Mouse (Mus musculus): ENCODE data around the gene Slc25a1. TPM values are rescaled to one million over a fixed set of nuclear protein-coding genes. Genes with fewer than 3 reads are reported as not detected.

Gene Slc25a1
- polyA plus RNA-seq, 1 experiment from 2014 or later = 172 TPM

DNA sequence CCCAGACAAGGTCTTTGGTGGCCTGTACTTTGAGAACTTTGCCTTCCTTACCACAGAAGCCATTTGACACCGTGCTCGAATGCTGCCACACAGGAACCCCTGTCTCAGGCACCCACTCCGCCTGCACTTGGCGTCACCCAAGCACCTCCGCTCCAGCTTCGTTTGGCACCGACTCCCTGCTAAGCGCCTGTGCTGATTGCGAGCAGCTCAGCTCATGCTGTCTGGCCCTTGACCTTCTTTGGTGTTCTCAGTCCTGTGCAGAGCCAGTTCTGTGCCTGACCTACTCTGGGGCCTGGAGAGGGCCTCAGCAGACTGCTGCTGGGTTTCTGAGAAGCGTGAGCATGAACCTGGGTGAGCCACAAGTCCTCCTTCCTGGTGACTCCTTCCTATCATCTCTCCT, 8.8 kb upstream of the Slc25a1 start:
- WGBS = 88% methylated on average over 10 of the region's 10 CpGs
- ATAC-seq (ENCODE audit: low FRiP score) = no peak
- no peak overlapping the region for H3K4me2 ChIP-seq

DNA sequence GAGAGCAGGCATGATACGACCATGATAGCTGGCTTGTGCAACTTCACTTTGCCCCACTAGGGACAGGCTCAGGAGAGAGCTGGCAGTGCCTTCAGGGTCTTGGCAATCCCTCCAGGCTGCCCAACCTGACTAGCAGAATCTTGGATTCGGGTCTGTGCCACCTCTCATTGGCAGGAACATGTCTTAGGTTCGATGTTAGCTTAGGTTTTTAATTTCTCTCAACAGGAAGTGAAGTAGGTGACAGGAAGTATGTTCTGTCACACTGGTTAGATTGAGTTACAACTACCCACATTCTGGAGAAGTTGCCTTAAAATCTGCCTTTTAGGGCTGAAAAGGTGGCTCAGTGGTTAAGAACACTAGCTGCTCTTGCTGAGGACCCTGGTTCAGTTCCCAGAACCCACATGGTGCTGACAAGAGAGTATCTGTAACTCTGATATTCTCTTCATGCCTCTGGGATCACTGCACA, 6.5 kb upstream of the Slc25a1 start:
- no peak overlapping the region for H3K27ac ChIP-seq
- H3K27me3 ChIP-seq = peaks cover 38% of the 10 kb centered on the region
- H3K4me2 ChIP-seq = no peak overlapping the region
- H3K36me3 ChIP-seq = no peaks in the 10 kb centered on the region
- no peak overlapping the region for H3K4me3 ChIP-seq
- H3K4me1 ChIP-seq (replicated peaks) = no peaks in the 10 kb centered on the region
- WGBS = 81% methylated on average over 3 of the region's 3 CpGs
- H3K9ac ChIP-seq = no peak overlapping the region
- no peaks in the 10 kb centered on the region for H3K9me3 ChIP-seq
- ATAC-seq (ENCODE audit: low FRiP score) = no peak

More for the DNA sequence above, 8.8 kb upstream of the Slc25a1 start:
- Histone ChIP-seq H3K36me3 (no peaks in the 10 kb centered on the region), H3K9ac (no peak overlapping the region), H3K27ac (no peak overlapping the region), H3K9me3 (no peaks in the 10 kb centered on the region), H3K4me1 (replicated peaks) (no peaks in the 10 kb centered on the region), H3K27me3 (peaks cover 38% of the 10 kb centered on the region), H3K4me3 (no peak overlapping the region)

DNA sequence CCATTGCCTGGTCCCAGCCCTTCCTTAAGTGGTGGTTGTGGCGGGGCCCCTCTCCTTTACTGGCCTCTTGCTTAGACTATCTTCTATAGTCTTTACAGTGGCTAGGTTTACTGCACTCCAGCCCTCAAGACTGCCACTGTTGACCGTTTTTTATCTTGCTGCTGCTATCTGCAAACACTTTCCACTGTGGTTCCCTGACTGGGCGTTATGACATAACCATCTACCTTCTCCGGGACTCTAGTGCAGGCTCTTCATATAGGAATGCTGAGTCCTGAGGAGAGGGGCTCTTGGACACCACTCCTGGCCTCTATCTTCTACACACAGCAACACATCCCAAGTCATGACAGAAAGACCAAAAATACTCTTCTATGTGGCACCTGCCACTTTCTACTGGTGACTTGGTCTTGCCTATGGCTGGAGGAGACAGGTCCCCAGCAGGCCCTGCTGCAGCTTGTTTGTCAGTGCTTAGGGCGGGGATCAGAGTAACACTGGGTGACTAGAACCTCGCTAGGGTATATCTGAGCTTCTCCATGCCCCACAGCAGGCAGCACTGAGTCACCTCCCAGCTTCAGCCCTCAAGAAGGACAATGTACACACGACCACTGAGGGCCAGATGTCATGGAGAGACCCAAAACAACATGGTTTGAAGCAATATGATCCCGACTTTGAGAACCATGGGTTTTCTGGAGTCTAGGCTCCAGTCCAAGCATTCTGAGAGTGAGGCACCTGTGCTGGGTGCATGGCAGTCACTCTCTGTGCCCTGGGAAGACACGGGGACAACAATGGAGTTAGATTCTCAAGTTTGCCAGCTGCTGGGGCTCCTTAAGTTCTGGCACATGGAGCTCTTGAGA, 5.8 kb upstream of the Slc25a1 start:
- H3K27ac ChIP-seq = no peak overlapping the region
- no peak overlapping the region for H3K9ac ChIP-seq
- no peaks in the 10 kb centered on the region for H3K9me3 ChIP-seq
- no peak overlapping the region for H3K4me3 ChIP-seq
- no peaks in the 10 kb centered on the region for H3K36me3 ChIP-seq
- peaks cover 38% of the 10 kb centered on the region for H3K27me3 ChIP-seq
- peaks cover 2% of the 10 kb centered on the region; the same call in 1 of the 2 replicates for H3K4me1 ChIP-seq (replicated peaks)
- no peak for ATAC-seq (ENCODE audit: low FRiP score)
- WGBS = 77% methylated on average over 9 of the region's 9 CpGs
- no peak overlapping the region for H3K4me2 ChIP-seq

DNA sequence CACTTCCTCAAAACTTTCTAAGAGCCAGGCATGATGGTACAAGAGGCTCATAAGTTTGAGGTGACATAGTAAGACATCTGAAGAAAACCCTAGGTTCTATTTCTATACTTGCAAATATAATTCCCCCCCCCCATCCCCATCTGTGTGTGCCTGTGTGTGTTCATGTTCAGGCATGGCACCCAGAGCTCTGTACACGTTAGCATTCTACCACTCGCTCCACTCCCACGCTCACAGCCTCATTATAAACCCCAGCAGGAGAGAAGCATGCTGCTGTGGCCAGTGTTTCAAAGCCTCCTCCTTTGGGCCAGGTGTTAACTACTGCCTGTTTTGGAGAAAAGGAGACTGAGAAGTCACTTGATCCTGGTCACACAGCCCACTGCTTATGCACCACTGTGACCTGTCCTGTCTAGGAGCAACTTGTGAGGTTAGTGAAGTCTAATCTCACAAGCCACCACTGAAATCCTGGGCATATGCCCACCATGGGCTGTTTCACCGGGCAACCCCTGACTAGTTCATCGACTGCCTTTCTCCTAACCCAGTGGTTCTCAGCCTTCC, 4.0 kb upstream of the Slc25a1 start:
- no peak overlapping the region for H3K4me3 ChIP-seq
- H3K36me3 ChIP-seq = no peaks in the 10 kb centered on the region
- H3K9ac ChIP-seq = no peak overlapping the region
- H3K4me2 ChIP-seq = no peak overlapping the region
- 74% methylated on average over 5 of the region's 5 CpGs for WGBS
- H3K27me3 ChIP-seq = peaks cover 25% of the 10 kb centered on the region
- ATAC-seq (ENCODE audit: low FRiP score) = no peak
- no peaks in the 10 kb centered on the region for H3K9me3 ChIP-seq
- H3K27ac ChIP-seq = no peak overlapping the region
- H3K4me1 ChIP-seq (replicated peaks) = peaks cover 12% of the 10 kb centered on the region

DNA sequence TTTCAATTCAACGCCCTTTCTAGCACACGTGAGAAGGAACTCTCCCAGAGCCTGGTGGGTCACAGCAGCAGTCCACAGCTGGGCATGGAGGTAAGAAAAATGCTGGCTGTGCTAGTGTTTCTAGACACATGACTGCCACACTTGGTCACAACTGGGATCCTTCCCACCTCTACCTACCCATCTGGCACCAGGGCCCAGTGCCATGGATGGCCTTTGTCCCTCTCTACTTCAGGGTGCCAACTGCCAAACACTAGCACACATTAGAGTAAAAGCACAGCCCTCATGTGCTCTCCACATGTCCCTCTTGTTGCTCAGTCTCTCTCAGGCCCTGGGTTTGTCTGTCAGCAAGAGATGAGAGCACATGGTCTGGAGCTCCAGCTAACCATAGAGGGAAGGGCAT, 1.6 kb upstream of the Slc25a1 start:
- ATAC-seq (ENCODE audit: low FRiP score) = no peak
- H3K4me1 ChIP-seq (replicated peaks) = peaks cover 31% of the 10 kb centered on the region
- 59% methylated on average over 2 of the region's 2 CpGs for WGBS

DNA sequence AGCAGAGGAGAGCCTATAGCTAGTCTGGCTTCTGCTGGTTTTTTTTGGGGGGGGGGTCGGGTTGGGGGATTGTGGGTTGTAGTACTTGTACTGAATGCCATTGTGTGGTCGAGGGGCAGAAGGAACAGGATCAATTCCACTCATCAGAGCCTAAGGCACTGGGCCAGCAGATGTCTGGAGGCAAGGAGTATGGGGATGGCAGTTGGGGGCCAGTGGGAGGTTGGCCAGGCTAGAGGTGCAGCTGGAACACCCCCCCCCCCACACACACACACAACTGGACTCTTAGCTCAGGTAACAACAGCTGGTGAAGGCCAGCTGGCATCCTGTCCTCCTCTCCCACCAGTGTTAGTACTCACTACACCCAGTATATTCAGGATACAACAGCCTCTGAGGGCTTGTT, 1.2 kb upstream of the Slc25a1 start:
- WGBS = 15% methylated on average over 2 of the region's 2 CpGs
- no peaks in the 10 kb centered on the region for H3K9me3 ChIP-seq
- H3K4me3 ChIP-seq = no peak overlapping the region
- H3K4me2 ChIP-seq = peak overlapping the region; percentile 77; the same call in 1 of the 2 replicates
- peaks cover 19% of the 10 kb centered on the region for H3K36me3 ChIP-seq
- no peak overlapping the region for H3K9ac ChIP-seq
- H3K27me3 ChIP-seq = peaks cover 10% of the 10 kb centered on the region; the same call in 1 of the 2 replicates
- peak; percentile 9; the same call in 1 of the 2 replicates for ATAC-seq (ENCODE audit: low FRiP score)
- peaks cover 31% of the 10 kb centered on the region for H3K4me1 ChIP-seq (replicated peaks)
- H3K27ac ChIP-seq = peak overlapping the region; percentile 92

More for the DNA sequence above, 1.6 kb upstream of the Slc25a1 start:
- H3K4me3 ChIP-seq = no peak overlapping the region
- H3K9ac ChIP-seq = no peak overlapping the region
- peaks cover 19% of the 10 kb centered on the region for H3K36me3 ChIP-seq
- H3K9me3 ChIP-seq = no peaks in the 10 kb centered on the region
- 0 out of 2 replicates have a peak overlapping the region, but pooled peaks have one; percentile 92 for H3K27ac ChIP-seq
- no peak overlapping the region for H3K4me2 ChIP-seq
- H3K27me3 ChIP-seq = peaks cover 12% of the 10 kb centered on the region; the same call in 1 of the 2 replicates

DNA sequence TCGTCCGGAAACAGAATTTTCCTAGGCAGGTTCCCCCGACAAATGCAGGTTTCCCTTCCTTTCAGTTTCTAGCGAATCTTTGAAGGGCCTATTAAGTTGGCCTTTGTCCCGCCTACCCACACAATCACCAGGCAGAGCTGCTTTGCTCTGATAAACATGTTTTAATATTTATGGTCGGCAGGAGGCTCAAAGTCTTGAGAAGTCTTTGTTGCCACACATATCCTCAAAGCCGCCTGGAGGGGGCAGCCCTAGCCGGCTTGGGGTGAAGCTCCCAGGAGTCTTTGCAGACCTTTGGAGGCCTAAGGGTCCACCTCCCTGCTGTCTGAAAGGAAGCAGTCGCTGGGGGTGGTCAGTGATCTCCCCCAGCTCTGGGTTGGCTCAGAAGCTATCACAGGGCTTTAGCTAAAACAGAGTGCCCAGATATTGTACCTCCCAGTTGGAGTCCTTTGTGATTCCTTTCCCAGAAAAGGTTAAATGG, 647 bp upstream of the Slc25a1 start:
- Histone ChIP-seq H3K9me3 (no peaks in the 10 kb centered on the region), H3K27ac (peak overlapping the region; percentile 92), H3K4me1 (replicated peaks) (peaks cover 31% of the 10 kb centered on the region), H3K4me2 (peak overlapping the region; percentile 77), H3K9ac (peak overlapping the region; percentile 91), H3K27me3 (peaks cover 4% of the 10 kb centered on the region; the same call in 1 of the 2 replicates), H3K4me3 (peak overlapping the region; percentile 82), H3K36me3 (peaks cover 19% of the 10 kb centered on the region)
- ATAC-seq (ENCODE audit: low FRiP score) = peak; percentile 34
- WGBS = 2% methylated on average over 9 of the region's 9 CpGs

DNA sequence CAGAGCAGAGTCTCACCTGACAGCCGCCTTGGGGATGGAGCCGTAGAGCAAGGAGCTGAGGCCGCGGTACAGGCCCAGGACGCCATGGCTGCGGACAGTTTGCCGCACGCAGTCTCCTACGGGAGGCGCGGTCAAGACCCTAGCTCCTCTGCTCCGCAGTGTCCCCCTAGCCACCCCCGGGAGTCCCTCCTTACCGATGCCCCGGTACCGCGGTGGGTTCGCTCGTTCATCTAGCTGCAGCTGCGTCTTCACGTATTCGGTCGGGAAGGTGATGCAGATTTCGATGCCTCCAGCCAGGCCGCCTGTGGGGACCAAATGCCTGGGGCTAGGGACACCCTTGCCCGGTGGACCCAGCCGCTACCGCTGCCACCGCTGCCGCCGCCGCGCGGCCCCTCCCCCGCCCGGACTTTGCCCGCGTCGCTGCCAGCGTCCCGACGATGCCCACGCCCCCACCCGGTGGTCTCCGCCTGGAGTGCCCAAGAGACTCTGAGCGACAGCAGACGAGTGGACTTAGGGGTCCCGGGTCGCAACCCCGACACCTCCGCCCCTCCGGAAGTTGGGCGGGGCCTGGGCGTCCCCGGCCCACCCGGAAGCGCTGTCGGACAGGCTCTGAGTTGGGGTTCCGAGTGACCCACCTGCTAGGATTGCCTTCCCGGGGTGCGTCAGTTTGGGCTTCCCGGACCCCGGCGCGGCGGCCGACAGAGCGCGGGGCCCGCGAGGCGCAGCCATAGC, 502 bp downstream of the Slc25a1 start:
- peaks cover 41% of the 10 kb centered on the region for H3K4me1 ChIP-seq (replicated peaks)
- WGBS = under 1% methylated on average over 65 of the region's 72 CpGs
- no peaks in the 10 kb centered on the region for H3K27me3 ChIP-seq
- ATAC-seq (ENCODE audit: low FRiP score) = peak; percentile 47
- H3K36me3 ChIP-seq = peaks cover 19% of the 10 kb centered on the region
- no peaks in the 10 kb centered on the region for H3K9me3 ChIP-seq
- peak overlapping the region; percentile 82 for H3K4me3 ChIP-seq
- H3K4me2 ChIP-seq = peak overlapping the region; percentile 77
- peak overlapping the region; percentile 92 for H3K27ac ChIP-seq
- peak overlapping the region; percentile 91 for H3K9ac ChIP-seq

DNA sequence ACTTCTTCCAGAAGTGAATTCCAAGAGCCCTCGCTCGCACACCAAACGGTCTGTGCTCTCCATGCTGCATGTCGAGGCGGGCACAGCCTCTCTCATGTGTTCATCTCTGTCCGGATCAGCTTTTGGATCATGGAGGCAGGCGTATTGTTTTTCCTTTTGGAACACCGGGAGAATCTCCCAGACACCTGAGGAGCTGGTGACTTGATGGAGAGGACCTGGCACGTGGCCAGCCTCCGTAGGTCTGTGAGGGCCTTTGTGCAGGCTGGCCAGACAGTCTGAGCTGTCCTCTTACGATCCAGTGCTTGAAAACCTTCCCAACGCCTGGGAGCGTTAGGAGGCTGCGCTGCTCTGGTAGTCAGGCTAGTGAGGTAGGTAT, 5.9 kb downstream of the Slc25a1 start:
- peak overlapping the region; percentile 93 for H3K27ac ChIP-seq
- peaks cover 3% of the 10 kb centered on the region; the same call in 1 of the 2 replicates for H3K9me3 ChIP-seq
- peak overlapping the region; percentile 81 for H3K4me3 ChIP-seq
- H3K27me3 ChIP-seq = peaks cover 36% of the 10 kb centered on the region
- ATAC-seq (ENCODE audit: low FRiP score) = peak; percentile 15
- H3K9ac ChIP-seq = peak overlapping the region; percentile 89
- peaks cover 19% of the 10 kb centered on the region for H3K36me3 ChIP-seq
- WGBS = 1% methylated on average over 14 of the region's 14 CpGs
- H3K4me1 ChIP-seq (replicated peaks) = peaks cover 48% of the 10 kb centered on the region
- H3K4me2 ChIP-seq = peak overlapping the region; percentile 89

DNA sequence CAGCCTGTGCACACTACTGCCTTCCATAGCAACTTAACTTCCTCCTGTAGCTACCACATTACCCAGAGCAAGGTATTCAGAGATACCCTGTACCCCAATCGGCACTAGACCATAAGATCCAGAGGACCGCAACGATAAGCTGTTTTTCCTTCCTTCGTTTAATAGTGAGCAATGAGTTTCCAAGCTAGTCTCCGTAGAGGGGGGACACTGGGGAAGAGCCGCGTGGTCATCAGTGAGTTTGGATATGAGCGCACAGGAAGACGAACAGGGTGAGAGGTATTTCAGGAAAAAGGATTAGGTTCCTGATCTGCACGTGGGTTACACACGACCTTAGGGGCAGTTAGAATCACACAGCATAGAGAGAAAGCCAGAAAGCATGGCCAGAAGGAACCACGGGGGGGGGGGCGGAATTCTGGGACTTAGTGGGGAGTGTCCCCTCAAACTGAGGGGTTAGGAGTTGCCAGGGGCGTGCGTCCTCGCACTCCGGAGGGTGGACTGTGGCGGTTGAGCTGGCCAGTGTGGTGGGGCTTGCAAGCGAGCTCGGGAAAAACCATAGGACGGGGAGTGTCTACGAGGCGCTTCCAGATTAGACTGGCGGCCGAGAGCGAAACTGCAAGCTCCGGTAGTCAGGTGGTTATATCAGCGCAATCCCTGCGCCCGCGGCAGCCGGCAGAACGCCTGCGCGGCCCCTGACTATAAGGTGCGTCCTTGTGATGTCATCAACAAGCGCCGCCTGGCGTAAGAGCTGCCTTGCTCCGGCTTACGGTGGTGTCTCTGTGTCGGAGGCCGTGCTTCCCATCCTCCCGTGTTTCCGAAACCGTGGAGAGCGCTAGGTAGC, 6.5 kb downstream of the Slc25a1 start:
- peaks cover 3% of the 10 kb centered on the region; the same call in 1 of the 2 replicates for H3K9me3 ChIP-seq
- H3K4me2 ChIP-seq = peak overlapping the region; percentile 89
- H3K36me3 ChIP-seq = peaks cover 19% of the 10 kb centered on the region
- WGBS = 2% methylated on average over 46 of the region's 47 CpGs
- peaks cover 42% of the 10 kb centered on the region for H3K27me3 ChIP-seq
- peak overlapping the region; percentile 89 for H3K9ac ChIP-seq
- H3K27ac ChIP-seq = peak overlapping the region; percentile 93
- H3K4me3 ChIP-seq = peak overlapping the region; percentile 81
- H3K4me1 ChIP-seq (replicated peaks) = peaks cover 42% of the 10 kb centered on the region
- peak; percentile 93 for ATAC-seq (ENCODE audit: low FRiP score)

DNA sequence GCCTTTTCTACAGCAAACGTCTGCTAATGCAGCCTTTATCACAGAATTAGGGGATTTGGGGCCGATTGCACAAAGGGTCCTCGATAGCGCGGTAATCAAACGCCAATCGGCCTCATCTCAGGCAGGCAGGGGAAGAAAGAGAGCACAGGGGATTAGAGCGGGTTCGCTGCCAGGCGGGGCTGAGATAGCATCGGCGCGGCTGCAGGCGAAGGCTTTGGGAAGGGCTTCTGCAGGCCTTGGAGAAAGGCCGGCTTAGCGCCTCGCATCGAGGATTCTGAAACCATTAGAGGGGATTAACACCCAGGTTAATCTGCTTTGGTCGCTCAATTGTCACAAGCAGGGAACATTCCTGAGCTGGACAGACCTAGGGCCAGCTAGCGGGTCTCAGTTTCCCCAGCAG, 7.4 kb downstream of the Slc25a1 start:
- Histone ChIP-seq H3K4me1 (replicated peaks) (peaks cover 32% of the 10 kb centered on the region), H3K9me3 (peaks cover 3% of the 10 kb centered on the region; the same call in 1 of the 2 replicates), H3K27me3 (peaks cover 51% of the 10 kb centered on the region), H3K36me3 (peaks cover 10% of the 10 kb centered on the region), H3K4me2 (peak overlapping the region; percentile 89; the same call in 1 of the 2 replicates), H3K4me3 (peak overlapping the region; percentile 81), H3K27ac (peak overlapping the region; percentile 93; the same call in 1 of the 2 replicates), H3K9ac (peak overlapping the region; percentile 77)
- WGBS = 10% methylated on average over 20 of the region's 20 CpGs
- no peak for ATAC-seq (ENCODE audit: low FRiP score)
